Mouse (Mus musculus): Measurements from ENCODE around the gene Zfp185. TPM values are rescaled to one million over a fixed set of nuclear protein-coding genes. Genes with fewer than 3 reads are reported as not detected.
A peak's percentile ranks its signal among the peaks of the same experiment; 100 is the strongest.
"Not testable (repeated sequence)": the region's sequence is repeated elsewhere in the genome, so short reads cannot be mapped to it uniquely, and the experiment has no call there.

Zfp185 gene
- total RNA-seq, 2 experiments from 2014 or later: 1.3 to 1.4 TPM

GRCm38 (mm10) chrX:73061528-73061927 lies 74.4 kb downstream of the Zfp185 start:
- no peak for DNase-seq (ENCODE audit: low spot score in 2 of 2)

GRCm38 (mm10) chrX:73062323-73062722 lies 75.2 kb downstream of the Zfp185 start:
- no peak for DNase-seq (ENCODE audit: low spot score in 2 of 2)

GRCm38 (mm10) chrX:73063512-73064414 lies 76.6 kb downstream of the Zfp185 start:
- peak in 1 of 2 experiments; percentile 44 for DNase-seq (ENCODE audit: low spot score in 2 of 2)

GRCm38 (mm10) chrX:73064415-73064793 lies 77.3 kb downstream of the Zfp185 start, which contains the start of gene Pnma3:
Gene Pnma3, plus strand, starts transcription at chrX:73064787.
- DNase-seq (ENCODE audit: low spot score in 2 of 2): no peak

GRCm38 (mm10) chrX:73066765-73067312 lies 79.7 kb downstream of the Zfp185 start:
- DNase-seq (ENCODE audit: low spot score in 2 of 2): not testable (repeated sequence)

Small RNA genes lying within 50 kb of the gene (microRNA-seq; reads per million reads assigned to microRNA genes)
- 0 reads per million in 2 experiments for gene Mir2137

Other genes starting within 250 kb of the Zfp185 start
- under 1 TPM; 0.36 to 0.89 TPM for gene Gabrq, start 162.2 kb upstream of the Zfp185 start, total RNA-seq (2021)
- gene Cetn2, start 68.9 kb upstream of the Zfp185 start, total RNA-seq (2021): 10 to 100 TPM; 51.2 to 54.5 TPM
- gene Nsdhl, start 68.8 kb upstream of the Zfp185 start, total RNA-seq (2021): 10 to 100 TPM; 18.3 to 23.5 TPM
- under 1 TPM; 0.20 to 0.48 TPM for gene Pnma5, start 49.8 kb downstream of the Zfp185 start, total RNA-seq (2021)
- 10 to 100 TPM; 16.0 to 19.9 TPM for gene Pnma3, start 77.4 kb downstream of the Zfp185 start, total RNA-seq (2021)
- not detected for gene Xlr4a, start 95.1 kb downstream of the Zfp185 start, total RNA-seq (2021)
- 1 to 10 TPM in 1 of 2 experiments, under 1 TPM in 1; 0.94 to 2.7 TPM for gene Xlr3a, start 109.8 kb downstream of the Zfp185 start, total RNA-seq (2021)
- 1 to 10 TPM; 2.3 to 3.2 TPM for gene Gm14685, start 129.7 kb downstream of the Zfp185 start, total RNA-seq (2021)
- not detected for gene Xlr5b, start 161.5 kb downstream of the Zfp185 start, total RNA-seq (2021)
- 1 to 10 TPM in 1 of 2 experiments, under 1 TPM in 1; 0.62 to 2.7 TPM for gene DXBay18, start 162.1 kb downstream of the Zfp185 start, total RNA-seq (2021)
- gene Spin2d, start 189.7 kb downstream of the Zfp185 start, total RNA-seq (2021): not detected
- 10 to 100 TPM in 1 of 2 experiments, under 1 TPM in 1; 0.69 to 14.7 TPM for gene Xlr3b, start 204.9 kb downstream of the Zfp185 start, total RNA-seq (2021)
- 1 to 10 TPM in 1 of 2 experiments, not detected in 1; 1.2 TPM for gene Xlr4b, start 227.0 kb downstream of the Zfp185 start, total RNA-seq (2021)
- 10 to 100 TPM; 14.9 to 15.2 TPM for gene F8a, start 241.0 kb downstream of the Zfp185 start, total RNA-seq (2021)